Mouse (Mus musculus): ENCODE measurements around the gene Cyp4a12b. TPM values are rescaled to one million over a fixed set of nuclear protein-coding genes. Genes with fewer than 3 reads are reported as not detected.

Cyp4a12b gene
- polyA plus RNA-seq, 1 experiment from 2014 or later, result not detected

Other genes starting within 250 kb of the Cyp4a12b start
- gene Cyp4a29, start 169.5 kb upstream of the Cyp4a12b start, polyA plus RNA-seq (2015; fragmentation: Nextera tagmentation; extraction: Ambion mirVana), result not detected in 2 replicates
- gene Cyp4a12a, start 112.6 kb upstream of the Cyp4a12b start, polyA plus RNA-seq (2015; fragmentation: Nextera tagmentation; extraction: Ambion mirVana), result not detected in 2 replicates
- not detected in 2 replicates for gene Cyp4a30b, start 41.0 kb downstream of the Cyp4a12b start, polyA plus RNA-seq (2015; fragmentation: Nextera tagmentation; extraction: Ambion mirVana)
- not detected in 2 replicates for gene Cyp4a14, start 84.5 kb downstream of the Cyp4a12b start, polyA plus RNA-seq (2015; fragmentation: Nextera tagmentation; extraction: Ambion mirVana)
- not detected in 2 replicates for gene Cyp4a10, start 106.6 kb downstream of the Cyp4a12b start, polyA plus RNA-seq (2015; fragmentation: Nextera tagmentation; extraction: Ambion mirVana)
- not detected in 2 replicates for gene Cyp4a31, start 152.0 kb downstream of the Cyp4a12b start, polyA plus RNA-seq (2015; fragmentation: Nextera tagmentation; extraction: Ambion mirVana)
- gene Cyp4a32, start 189.3 kb downstream of the Cyp4a12b start, polyA plus RNA-seq (2015; fragmentation: Nextera tagmentation; extraction: Ambion mirVana), result not detected in 2 replicates
- 1.3 TPM in 2 replicates for gene Cyp4b1, start 236.1 kb downstream of the Cyp4a12b start, polyA plus RNA-seq (2015; fragmentation: Nextera tagmentation; extraction: Ambion mirVana)